Mouse (Mus musculus) MEL (cell line): ENCODE measurements at regions not wholly inside any gene's neighbourhood (a gene's known extent, or its start where the extent isn't known, plus 50 kb on each side); places are given as distances from the start of the nearest gene placed in this dataset.

Experiments
- DNase-seq: peaks from one replicate; pipeline ENCODE4 v3.0.0; 2011; ENCODE audit warnings: low read depth, low spot score
- H3K27ac ChIP-seq: 2 replicates; pipeline ENCODE4 v1.5.1; 2012; ENCODE audit warnings: low read depth, mild to moderate bottlenecking, control low read depth, low read length, moderate library complexity; ENCODE audit not compliant: control insufficient read depth
- H3K27me3 ChIP-seq, 2 experiments: fragments of 150-350 bp in 1 of 2; sonication (generic) in 1 of 2; 2 replicates each; pipeline ENCODE4 v1.6.1; 2012; ENCODE audit warnings: low read length in 2 of 2, mild to moderate bottlenecking in 2 of 2, improper control_type of control experiment in 1 of 2, moderate library complexity in 1 of 2; ENCODE audit not compliant: insufficient read depth in 2 of 2, control insufficient read depth in 1 of 2
- H3K36me3 ChIP-seq, 2 experiments: 2 replicates each; pipeline ENCODE4 v1.6.1; 2012 to 2014; ENCODE audit warnings: low read length in 2 of 2, improper control_type of control experiment in 1 of 2, inconsistent platforms in 1 of 2, mild to moderate bottlenecking in 1 of 2; ENCODE audit not compliant: insufficient read depth in 2 of 2, control insufficient read depth in 1 of 2
- H3K4me1 ChIP-seq, 2 experiments: fragments of 150-350 bp in 1 of 2; sonication (generic) in 1 of 2; 2 replicates each; pipeline ENCODE4 v1.6.1; 2012; ENCODE audit warnings: low read length in 2 of 2, improper control_type of control experiment in 1 of 2, mild to moderate bottlenecking in 1 of 2; ENCODE audit not compliant: insufficient read depth in 2 of 2, control insufficient read depth in 1 of 2
- H3K4me3 ChIP-seq, 2 experiments: fragments of 150-350 bp in 1 of 2; sonication (generic) in 1 of 2; 2 replicates each; pipeline ENCODE4 v1.5.1; 2012; ENCODE audit warnings: low read depth in 2 of 2, low read length in 2 of 2, mild to moderate bottlenecking in 2 of 2, moderate library complexity in 2 of 2, control low read depth in 1 of 2, improper control_type of control experiment in 1 of 2; ENCODE audit not compliant: control insufficient read depth in 1 of 2, insufficient read depth in 1 of 2
- H3K79me2 ChIP-seq: 2 replicates; pipeline ENCODE4 v1.6.1; 2012; ENCODE audit warnings: mild to moderate bottlenecking, low read length, moderate library complexity; ENCODE audit not compliant: control insufficient read depth, poor library complexity, insufficient read depth
- H3K9ac ChIP-seq: 2 replicates; pipeline ENCODE4 v1.6.1; 2012; ENCODE audit warnings: low read depth, mild to moderate bottlenecking, control low read depth, low read length, moderate library complexity; ENCODE audit not compliant: control insufficient read depth, poor library complexity, severe bottlenecking
- H3K9me3 ChIP-seq: fragments of 150-350 bp; sonication (generic); replicated peaks from 2 replicates; pipeline ENCODE4 v1.6.1; 2012; ENCODE audit warnings: mild to moderate bottlenecking, low read length, improper control_type of control experiment, moderate library complexity; ENCODE audit not compliant: insufficient read depth
- CHD2 ChIP-seq: IDR thresholded peaks from 2 replicates; pipeline ENCODE4 v1.6.1; 2011; ENCODE audit warnings: low read length, improper control_type of control experiment
- ELF1 ChIP-seq: IDR thresholded peaks from 2 replicates; pipeline ENCODE4 v1.6.1; 2014; ENCODE audit warnings: low read depth, mild to moderate bottlenecking, inconsistent platforms, low read length, improper control_type of control experiment, moderate library complexity
- GATA1 ChIP-seq: IDR thresholded peaks from 2 replicates; pipeline ENCODE4 v1.6.1; 2011; ENCODE audit warnings: low read depth, low read length, improper control_type of control experiment
- MAFK ChIP-seq: IDR thresholded peaks from 2 replicates; pipeline ENCODE4 v1.6.1; 2011; ENCODE audit warnings: low read depth, mild to moderate bottlenecking, low read length, improper control_type of control experiment, borderline replicate concordance
- MAX ChIP-seq: IDR thresholded peaks from 2 replicates; pipeline ENCODE4 v1.6.1; 2011; ENCODE audit warnings: low read length, improper control_type of control experiment
- MAZ ChIP-seq: IDR thresholded peaks from 2 replicates; pipeline ENCODE4 v1.6.1; 2012; ENCODE audit warnings: low read depth, mild to moderate bottlenecking, inconsistent platforms, low read length, improper control_type of control experiment
- MEF2A ChIP-seq: IDR thresholded peaks from 2 replicates; pipeline ENCODE4 v1.6.1; 2014; ENCODE audit warnings: low read depth, mild to moderate bottlenecking, inconsistent platforms, low read length, improper control_type of control experiment; ENCODE audit not compliant: poor library complexity, insufficient replicate concordance, severe bottlenecking; ENCODE audit errors: extremely low read depth
- NELFE ChIP-seq: IDR thresholded peaks from 2 replicates; pipeline ENCODE4 v1.6.1; 2011; ENCODE audit warnings: low read depth, low read length, improper control_type of control experiment
- POLR2A ChIP-seq, 2 experiments: IDR thresholded peaks; 2 replicates each; pipeline ENCODE4 v1.6.1; 2011 to 2012; ENCODE audit warnings: low read length in 2 of 2, mild to moderate bottlenecking in 2 of 2, control low read depth in 1 of 2, improper control_type of control experiment in 1 of 2, low read depth in 1 of 2, moderate library complexity in 1 of 2; ENCODE audit not compliant: control insufficient read depth in 1 of 2, insufficient read depth in 1 of 2, poor library complexity in 1 of 2
- SIN3A ChIP-seq: IDR thresholded peaks from 2 replicates; pipeline ENCODE4 v1.6.1; 2012; ENCODE audit warnings: low read length, improper control_type of control experiment, inconsistent platforms
- SMC3 ChIP-seq: IDR thresholded peaks from 2 replicates; pipeline ENCODE4 v1.6.1; 2011; ENCODE audit warnings: low read depth, low read length, improper control_type of control experiment
- TAL1 ChIP-seq: IDR thresholded peaks from 2 replicates; pipeline ENCODE4 v1.6.1; 2012; ENCODE audit warnings: mild to moderate bottlenecking, inconsistent platforms, low read length, moderate library complexity, mixed read lengths
- TBP ChIP-seq: IDR thresholded peaks from 2 replicates; pipeline ENCODE4 v1.8.0; 2011; ENCODE audit warnings: low read depth, low read length, improper control_type of control experiment
- UBTF ChIP-seq: IDR thresholded peaks from 2 replicates; pipeline ENCODE4 v1.6.1; 2012; ENCODE audit warnings: low read depth, mild to moderate bottlenecking, inconsistent platforms, low read length, improper control_type of control experiment, moderate library complexity, borderline replicate concordance; ENCODE audit not compliant: insufficient read depth
- USF1 ChIP-seq: IDR thresholded peaks from 2 replicates; pipeline ENCODE4 v1.6.1; 2014; ENCODE audit warnings: low read depth, mild to moderate bottlenecking, inconsistent platforms, low read length, improper control_type of control experiment, moderate library complexity
- USF2 ChIP-seq, 2 experiments: IDR thresholded peaks; 2 replicates each; pipeline ENCODE4 v1.6.1; 2011 to 2012; ENCODE audit warnings: improper control_type of control experiment in 2 of 2, low read length in 2 of 2, borderline replicate concordance in 1 of 2, inconsistent platforms in 1 of 2, low read depth in 1 of 2, mild to moderate bottlenecking in 1 of 2; ENCODE audit not compliant: insufficient read depth in 1 of 2
- ZC3H11A ChIP-seq: IDR thresholded peaks from 2 replicates; pipeline ENCODE4 v1.6.1; 2012; ENCODE audit warnings: low read depth, mild to moderate bottlenecking, inconsistent platforms, low read length, improper control_type of control experiment
- ZMIZ1 ChIP-seq: IDR thresholded peaks from 2 replicates; pipeline ENCODE4 v1.6.1; 2012; ENCODE audit warnings: low read depth, mild to moderate bottlenecking, inconsistent platforms, low read length, improper control_type of control experiment, moderate library complexity
- ZNF384 ChIP-seq: IDR thresholded peaks from 2 replicates; pipeline ENCODE4 v1.6.1; 2012; ENCODE audit warnings: low read depth, mild to moderate bottlenecking, inconsistent platforms, low read length, improper control_type of control experiment

DNA sequence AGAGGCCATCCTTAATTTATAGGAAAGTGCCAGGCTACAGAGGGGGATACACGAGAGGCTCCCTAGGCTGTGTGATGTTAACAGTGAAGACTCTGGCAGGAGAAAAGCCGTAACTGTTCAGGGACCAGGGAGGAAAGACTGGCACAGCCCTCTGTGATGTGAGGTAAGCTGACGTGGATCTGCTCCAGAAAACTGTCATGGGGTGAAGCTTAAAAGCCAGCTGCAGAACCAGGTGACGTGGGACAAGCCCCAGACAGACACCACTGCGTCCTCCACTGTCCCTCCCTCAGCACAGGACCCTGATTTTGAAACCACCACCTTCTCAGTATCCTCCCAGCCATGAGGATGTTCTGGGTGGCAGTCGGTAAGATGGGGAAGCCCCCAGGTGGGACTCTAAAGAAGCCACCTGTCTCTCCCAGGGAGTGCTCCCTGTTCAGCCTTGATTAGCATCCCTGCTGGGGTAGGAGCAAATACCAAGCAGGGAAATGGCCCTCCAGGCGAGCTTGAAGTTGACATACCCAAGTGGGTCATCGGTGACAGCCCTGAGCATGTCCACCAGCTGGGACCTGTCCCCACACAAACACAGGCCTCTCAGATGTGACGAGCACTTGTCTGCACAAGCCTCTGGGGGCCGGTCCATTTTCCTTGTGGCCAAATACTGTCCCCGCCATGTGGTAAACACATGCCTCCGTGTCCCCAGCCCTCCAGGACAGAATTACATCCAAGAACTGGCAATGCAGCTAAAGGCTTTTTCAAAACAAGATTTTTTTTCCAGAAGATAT lies 104.7 kb upstream of the Ptpn1 start:
- Histone ChIP-seq H3K36me3 (no peaks in the 10 kb centered on the region), H3K4me3 (no peak overlapping the region), H3K9ac (no peak overlapping the region), H3K4me1 (0 out of 4 replicates have a peak, but pooled peaks cover 0 to 4% of the 10 kb centered on the region in 2 experiments), H3K27ac (no peak overlapping the region)
- TF ChIP-seq ELF1 (no peak), ZMIZ1 (no peak), NELFE (no peak), MAX (no peak), TAL1 (no peak), CHD2 (no peak), USF2 (IDR thresholded peaks at IDR 0.05; ENCODE audit: borderline replicate concordance in 1 of 2, insufficient read depth in 1 of 2, low read depth in 1 of 2, low read length in 2 of 2) (no peak), TBP (no peak), SMC3 (no peak), POLR2A (IDR thresholded peaks at IDR 0.05; ENCODE audit: control insufficient read depth in 1 of 2, insufficient read depth in 1 of 2, low read depth in 1 of 2, low read length in 2 of 2, poor library complexity in 1 of 2) (no peak), UBTF (no peak), ZNF384 (no peak), USF1 (no peak), MAFK (no peak), MEF2A (no peak), SIN3A (no peak), MAZ (no peak)
- TF ChIP-seq, all 39 proteins: peak for 0
- Histone ChIP-seq H3K27me3 (no peaks in the 10 kb centered on the region), H3K9me3 (no peaks in the 10 kb centered on the region), H3K79me2 (no peaks in the 10 kb centered on the region)
- DNase-seq, result no peak

DNA sequence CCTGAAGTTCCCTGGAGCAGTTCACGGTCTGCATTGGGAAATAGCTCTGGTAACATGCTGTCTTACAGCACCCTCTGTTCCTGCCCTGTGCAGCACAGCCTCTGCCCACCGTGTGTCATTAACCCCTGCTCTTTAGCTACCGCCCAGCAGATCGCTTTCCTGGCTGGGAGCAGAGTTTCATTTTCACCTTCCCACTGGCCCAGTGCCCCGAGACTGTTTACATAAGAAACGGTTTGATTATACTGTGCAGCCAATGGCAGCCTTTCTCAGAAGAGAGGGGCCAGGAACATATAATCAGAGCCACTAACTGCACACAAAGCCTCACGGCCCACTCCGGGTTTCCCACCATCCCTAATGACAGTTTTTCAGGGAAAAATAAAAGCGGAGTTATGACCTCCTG lies 108.3 kb upstream of the Ptpn1 start:
- TF ChIP-seq ZC3H11A (no peak), GATA1 (no peak)
- TF ChIP-seq, all 39 proteins: peak for 0
- no peak overlapping the region for H3K27ac ChIP-seq
- no peak for DNase-seq
- H3K9me3 ChIP-seq, result no peaks in the 10 kb centered on the region
- H3K4me1 ChIP-seq, result 0 out of 4 replicates have a peak, but pooled peaks cover 0 to 4% of the 10 kb centered on the region in 2 experiments
- no peaks in the 10 kb centered on the region for H3K79me2 ChIP-seq
- no peaks in the 10 kb centered on the region for H3K27me3 ChIP-seq
- no peak overlapping the region for H3K9ac ChIP-seq
- H3K4me3 ChIP-seq, result peak overlapping the region; percentile 22 to 38; a peak in 2 of 4 replicates
- no peaks in the 10 kb centered on the region for H3K36me3 ChIP-seq
